Mouse (Mus musculus) olfactory bulb, adult 2 months (tissue): ENCODE results near the gene D430041D05Rik.

ENCODE experiments used
- CTCF ChIP-seq: fragments of 200-500 bp; IDR thresholded peaks from 2 replicates; pipeline ENCODE4 v1.5.1; 2012; ENCODE audit warnings: low read depth, mild to moderate bottlenecking, low read length, moderate library complexity; ENCODE audit not compliant: insufficient read depth
- POLR2A ChIP-seq: fragments of 200-500 bp; IDR thresholded peaks from 2 replicates; pipeline ENCODE4 v1.6.1; 2012; ENCODE audit warnings: mild to moderate bottlenecking, low read depth, low read length, moderate library complexity; ENCODE audit not compliant: insufficient read depth

DNA sequence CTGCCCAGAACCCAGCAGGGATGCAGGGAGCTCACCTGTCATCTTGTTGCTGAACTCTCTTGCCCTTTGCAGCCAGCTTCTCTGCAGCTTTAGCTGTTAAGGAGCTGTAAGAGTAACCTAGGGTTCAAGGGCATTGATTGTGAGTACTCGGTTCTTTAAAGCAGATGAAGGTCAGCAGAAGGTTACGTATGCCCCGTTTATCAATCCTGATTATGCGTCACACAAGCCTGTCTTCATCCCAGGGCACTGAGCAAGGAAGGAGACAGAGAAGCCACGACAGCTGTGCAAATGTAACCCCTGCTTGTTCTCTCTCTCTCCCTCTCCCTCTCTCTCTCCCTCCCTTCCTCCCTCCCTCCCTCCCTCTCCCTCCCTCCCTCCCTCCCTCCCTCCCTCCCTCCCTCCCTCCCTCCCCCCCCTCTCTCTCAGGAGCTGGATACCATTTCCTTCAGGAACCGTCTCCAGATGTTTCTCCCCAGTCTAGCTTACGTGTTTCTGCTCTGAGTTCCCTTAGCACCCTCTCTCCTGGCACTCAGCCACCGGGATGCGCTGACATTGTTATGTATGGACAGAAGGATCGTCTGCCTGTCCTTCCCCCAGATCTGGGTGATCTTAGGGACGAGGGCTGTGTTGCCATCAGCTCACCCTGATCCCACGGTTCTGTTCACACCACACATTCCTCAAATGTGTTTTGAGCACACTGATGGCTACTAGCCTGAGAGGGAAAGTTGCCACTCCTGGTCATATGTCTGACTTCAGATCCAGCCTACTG is 277.6 kb downstream of the D430041D05Rik start:
- no peak for TF ChIP-seq POLR2A
- no peak for TF ChIP-seq CTCF
